Mouse (Mus musculus): ENCODE measurements around the gene Epn3.

- TF ChIP-seq EP300 (IDR thresholded peaks at IDR 0.05; ENCODE audit: low read depth) (no peak), CTCF (IDR thresholded peaks at IDR 0.05; ENCODE audit: low read depth) (no peak)
Observed at GRCm38 (mm10) chr11:94546381-94546780, 46.6 kb upstream of the Epn3 start.
